Mouse (Mus musculus): ENCODE data around the gene Fam120c. TPM values are rescaled to one million over a fixed set of nuclear protein-coding genes. Genes with fewer than 3 reads are reported as not detected.

Gene Fam120c
- polyA plus RNA-seq, 2 experiments: 4.0 to 4.8 TPM

DNA sequence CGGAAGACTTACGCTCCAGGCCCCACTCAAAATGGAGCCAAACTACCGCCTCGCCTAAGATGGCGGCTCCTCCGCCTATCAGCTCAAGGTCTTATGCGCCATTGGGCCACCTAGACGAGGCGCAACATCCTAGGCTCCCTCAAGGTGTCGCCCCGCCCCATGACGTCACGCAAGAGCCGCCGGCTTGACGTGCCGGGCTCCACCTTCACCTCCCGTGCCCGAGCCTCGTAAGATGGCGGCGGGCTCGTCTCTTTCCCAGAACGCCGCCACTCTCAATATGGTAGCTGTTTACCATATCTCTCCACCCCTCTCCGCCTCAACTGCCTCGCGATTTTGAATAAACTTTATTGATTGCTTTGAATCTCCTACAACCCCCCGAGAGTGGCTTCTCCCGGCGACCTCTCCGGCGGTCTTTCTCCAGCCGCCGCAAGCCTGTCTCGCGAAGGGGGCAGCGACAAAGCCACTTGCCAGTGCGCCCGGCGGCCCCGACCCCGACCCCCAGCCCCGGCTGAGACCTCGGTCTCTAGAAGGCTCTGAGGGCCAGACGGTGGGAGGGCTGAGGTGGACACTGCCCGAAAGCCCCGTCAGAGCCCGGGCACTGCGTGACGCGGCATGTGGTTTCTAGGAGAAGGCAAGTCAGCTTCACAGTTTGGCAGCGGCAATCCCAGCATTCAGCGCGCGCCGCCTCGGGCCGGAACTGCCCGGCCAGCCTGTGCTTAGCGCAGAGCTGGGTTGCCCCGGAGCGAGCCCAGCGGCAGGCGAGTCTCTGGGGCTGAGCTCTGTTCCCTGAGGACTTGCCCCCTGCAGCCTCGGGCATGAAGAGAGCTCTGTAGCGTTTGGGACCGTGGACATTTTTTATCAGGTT is 176.7 kb downstream of the Fam120c start, which contains the start of gene Phf8:
TSS of gene Phf8 (plus strand) at position 215 of the 865 bp plus-strand sequence.
- Histone ChIP-seq H3K27me3 (ENCODE audit: control insufficient read depth, insufficient read depth, low read length) (no peaks in the 10 kb centered on the region), H3K4me1 (ENCODE audit: control insufficient read depth, insufficient read depth, low read length) (no peaks in the 10 kb centered on the region), H3K36me3 (ENCODE audit: control insufficient read depth, insufficient read depth, low read length) (no peaks in the 10 kb centered on the region), H3K9ac (ENCODE audit: low read depth, low read length, severe bottlenecking) (peak within 1 kb of the TSS; percentile 72), H3K4me2 (replicated peaks; ENCODE audit: low read depth, low read length, severe bottlenecking) (peak within 1 kb of the TSS; percentile 54), H3K4me3 (replicated peaks; ENCODE audit: low read length) (peak within 1 kb of the TSS; percentile 53), H3K9me3 (ENCODE audit: control insufficient read depth, low read length) (no peaks in the 10 kb centered on the region), H3K27ac (replicated peaks; ENCODE audit: low read depth, low read length) (peak within 1 kb of the TSS; percentile 97)
- peak; percentile 29; the same call in 1 of the 2 replicates for TF ChIP-seq POLR2A (IDR thresholded peaks at IDR 0.05; ENCODE audit: borderline replicate concordance, extremely low read depth, insufficient read depth, insufficient read length)
- WGBS: 19% methylated on average over 46 of the region's 68 CpGs
- ATAC-seq (ENCODE audit: low FRiP score, low read depth) (peak; percentile 97), DNase-seq (ENCODE audit: low spot score) (peak; percentile 92)

Other genes starting within 250 kb of the Fam120c start
- 24.5 and 34.9 TPM in 2 replicates for gene Tsr2, start 247.6 kb upstream of the Fam120c start, polyA plus RNA-seq (2012; rRNA removed)
- gene Tsr2, start 247.6 kb upstream of the Fam120c start, polyA plus RNA-seq (2014; fragmentation: Nextera tagmentation; extraction: Ambion mirVana): 37.9 and 40.3 TPM in 2 replicates
- 3.2 and 3.3 TPM in 2 replicates for gene Wnk3, start 146.1 kb upstream of the Fam120c start, polyA plus RNA-seq (2012; rRNA removed)
- 2.6 and 3.8 TPM in 2 replicates for gene Wnk3, start 146.1 kb upstream of the Fam120c start, polyA plus RNA-seq (2014; fragmentation: Nextera tagmentation; extraction: Ambion mirVana)
- gene Phf8, start 176.5 kb downstream of the Fam120c start, polyA plus RNA-seq (2012; rRNA removed): 16.4 and 20.5 TPM in 2 replicates
- gene Phf8, start 176.5 kb downstream of the Fam120c start, polyA plus RNA-seq (2014; fragmentation: Nextera tagmentation; extraction: Ambion mirVana): 18.4 and 18.9 TPM in 2 replicates